Mouse (Mus musculus) neural tube, embryonic 13.5 days (tissue): ENCODE results near the gene Nebl. TPM values are rescaled to one million over a fixed set of nuclear protein-coding genes. Genes with fewer than 3 reads are reported as not detected.

Source experiments
- ATAC-seq: fragments of 200-750 bp; cut with Nextera tagmentation; 2 replicates; pipeline ENCODE4 v1.8.0; 2017; ENCODE audit warnings: low read depth, mild to moderate bottlenecking, moderate TSS enrichment, moderate library complexity
- H3K27ac ChIP-seq: fragments of 300-500 bp; sonication (generic); replicated peaks from 2 replicates; pipeline ENCODE4 v1.5.1; 2015; ENCODE audit warnings: moderate library complexity, mild to moderate bottlenecking, inconsistent platforms
- H3K27me3 ChIP-seq: fragments of 300-500 bp; sonication (generic); 2 replicates; pipeline ENCODE4 v1.6.1; 2015; ENCODE audit warnings: mild to moderate bottlenecking, inconsistent platforms
- H3K36me3 ChIP-seq: fragments of 300-500 bp; sonication (generic); 2 replicates; pipeline ENCODE4 v1.6.1; 2015; ENCODE audit warnings: mild to moderate bottlenecking, inconsistent platforms
- H3K4me1 ChIP-seq: fragments of 300-500 bp; sonication (generic); replicated peaks from 2 replicates; pipeline ENCODE4 v1.6.1; 2015; ENCODE audit warnings: inconsistent platforms
- H3K4me2 ChIP-seq: fragments of 300-500 bp; sonication (generic); 2 replicates; pipeline ENCODE4 v1.6.1; 2015; ENCODE audit warnings: inconsistent platforms, mild to moderate bottlenecking, moderate library complexity
- H3K4me3 ChIP-seq: fragments of 300-500 bp; sonication (generic); 2 replicates; pipeline ENCODE4 v1.5.1; 2015; ENCODE audit warnings: mild to moderate bottlenecking, inconsistent platforms
- H3K9ac ChIP-seq: fragments of 300-500 bp; sonication (generic); 2 replicates; pipeline ENCODE4 v1.6.1; 2015; ENCODE audit warnings: moderate library complexity, mild to moderate bottlenecking, inconsistent platforms
- H3K9me3 ChIP-seq: fragments of 300-500 bp; sonication (generic); 2 replicates; pipeline ENCODE4 v1.6.1; 2016; ENCODE audit warnings: inconsistent platforms
- WGBS: fragments of 180-500 bp; shearing (Covaris S2); methylation state at CpG from one replicate; pipeline ENCODE4 v1.1.7; 2015; 5-methylcytosine and 5-hydroxymethylcytosine counted together
- polyA plus RNA-seq: library from polyadenylated mRNA; unstranded; fragments of >200 nt; fragmentation: Nextera tagmentation; extraction: Ambion mirVana; gene quantifications from 2 replicates; pipeline ENCODE4 v1.2.1, GENCODE M21; 2015

Nebl gene
- polyA plus RNA-seq, 1 experiment from 2014 or later = 10.9 TPM

DNA sequence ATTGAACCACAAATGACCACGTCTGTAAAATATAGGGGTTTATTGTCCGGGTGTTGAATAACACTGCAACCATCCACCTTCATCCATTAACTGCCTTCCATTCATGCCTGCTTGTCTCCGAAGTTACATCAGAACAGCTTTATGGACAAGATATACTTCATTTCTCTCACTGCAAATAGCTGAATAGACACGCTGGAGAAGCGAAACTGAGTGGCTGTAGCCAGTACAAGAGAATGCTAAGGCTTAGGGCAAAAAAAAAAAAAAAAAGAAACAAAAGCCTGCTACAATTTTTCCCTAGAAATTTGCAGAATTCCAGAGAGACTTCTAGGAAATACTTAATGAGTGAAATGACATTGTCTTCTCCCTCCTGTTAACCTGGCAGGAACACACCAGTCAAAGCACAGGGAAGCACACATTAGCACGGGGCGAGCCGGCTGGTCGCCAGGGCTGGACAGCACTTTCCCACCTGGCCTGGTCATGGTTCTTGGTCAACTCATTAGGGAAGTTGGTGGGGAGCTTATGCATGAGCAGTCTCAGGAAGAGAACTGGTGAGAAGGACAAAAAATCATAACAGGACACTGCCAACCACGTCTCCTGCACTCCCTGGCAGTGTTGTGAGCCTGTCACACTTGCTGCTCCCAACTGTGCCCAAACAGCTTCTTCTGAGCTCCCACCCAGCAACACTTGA lies 81.0 kb downstream of the Nebl start:
- 35% methylated on average over 10 of the region's 10 CpGs for WGBS
- no peak overlapping the region for H3K9ac ChIP-seq
- H3K4me1 ChIP-seq = peaks cover 12% of the 10 kb centered on the region
- H3K27ac ChIP-seq = no peak overlapping the region
- H3K9me3 ChIP-seq = no peaks in the 10 kb centered on the region
- no peaks in the 10 kb centered on the region for H3K36me3 ChIP-seq
- ATAC-seq = no peak
- H3K4me2 ChIP-seq = no peak overlapping the region
- no peak overlapping the region for H3K4me3 ChIP-seq
- no peaks in the 10 kb centered on the region for H3K27me3 ChIP-seq

DNA sequence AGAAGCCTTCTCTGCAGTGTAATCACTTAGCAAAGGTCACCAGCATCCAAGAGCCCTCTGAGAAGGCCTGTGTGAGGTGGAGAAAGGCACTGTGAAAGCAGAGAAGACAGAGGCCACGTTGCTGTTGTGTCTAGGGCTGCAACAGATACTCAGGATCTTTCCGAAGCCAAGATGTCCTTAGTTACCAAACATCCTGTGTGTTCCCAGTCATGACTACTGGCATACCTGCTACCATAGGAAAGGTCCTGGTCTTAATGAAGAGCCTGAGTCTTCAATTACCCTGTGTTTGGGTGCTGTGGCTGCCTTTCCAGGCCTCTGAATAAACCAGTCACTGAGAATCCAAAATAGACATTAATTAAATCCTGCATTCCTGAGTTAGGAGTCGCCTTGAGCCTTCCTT lies 81.5 kb downstream of the Nebl start:
- Histone ChIP-seq H3K4me2 (no peak overlapping the region), H3K27me3 (no peaks in the 10 kb centered on the region), H3K36me3 (no peaks in the 10 kb centered on the region), H3K4me1 (peaks cover 12% of the 10 kb centered on the region), H3K9ac (no peak overlapping the region), H3K4me3 (no peak overlapping the region), H3K9me3 (no peaks in the 10 kb centered on the region), H3K27ac (no peak overlapping the region)
- WGBS = 40% methylated on average over 3 of the region's 3 CpGs
- ATAC-seq = no peak

DNA sequence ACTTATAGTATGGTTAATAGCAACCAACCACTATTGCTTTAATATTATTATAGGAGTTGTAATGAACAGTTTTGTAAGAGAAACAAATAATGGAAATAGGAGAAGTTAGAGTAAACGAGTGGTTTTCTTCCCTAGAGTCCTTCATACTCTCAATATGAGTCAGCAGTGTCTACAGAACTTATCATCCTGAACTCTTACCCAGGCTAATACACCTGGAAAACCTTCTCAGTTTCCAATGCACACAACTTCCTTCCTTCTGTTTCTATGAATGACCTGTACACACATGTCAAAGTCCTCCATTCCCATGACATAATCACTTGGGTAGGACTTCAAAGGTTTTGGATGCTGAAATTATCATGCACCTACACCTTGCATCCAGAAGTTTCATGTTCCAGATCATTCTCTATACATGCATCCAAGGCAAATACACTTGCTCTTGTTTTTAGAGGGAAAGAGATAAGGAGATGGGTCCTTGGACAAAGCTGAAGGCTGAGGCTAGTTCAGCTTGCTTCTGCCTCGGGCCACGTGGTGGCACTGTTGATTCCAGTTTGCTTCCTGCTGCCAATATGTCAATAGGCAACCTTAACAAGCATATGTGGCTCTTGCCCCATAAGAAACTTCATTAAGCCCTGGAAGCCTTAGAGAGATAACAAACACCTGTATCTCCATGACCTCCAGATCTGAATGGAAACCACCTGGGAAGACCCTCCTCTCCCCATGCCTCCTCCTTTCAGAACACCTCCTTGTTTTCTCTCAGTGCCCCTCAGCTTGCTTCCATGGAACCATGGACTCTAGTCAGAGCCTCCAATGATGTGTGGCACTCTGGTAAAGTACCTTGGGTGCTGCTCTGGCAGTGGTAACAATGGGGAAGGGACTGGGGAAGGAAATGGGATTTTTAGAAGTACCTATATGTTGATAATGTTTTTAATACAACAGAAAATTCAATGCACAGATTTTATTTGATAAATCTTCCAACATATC lies 86.7 kb downstream of the Nebl start:
- H3K4me2 ChIP-seq = no peak overlapping the region
- ATAC-seq = peak; percentile 60
- 32% methylated on average over 3 of the region's 3 CpGs for WGBS
- no peak overlapping the region for H3K4me3 ChIP-seq
- H3K36me3 ChIP-seq = no peaks in the 10 kb centered on the region
- no peak overlapping the region for H3K9ac ChIP-seq
- peaks cover under 1% of the 10 kb centered on the region; the same call in 1 of the 2 replicates for H3K4me1 ChIP-seq
- H3K27me3 ChIP-seq = no peaks in the 10 kb centered on the region
- H3K27ac ChIP-seq = no peak overlapping the region; the same call in 1 of the 2 replicates
- H3K9me3 ChIP-seq = no peaks in the 10 kb centered on the region

DNA sequence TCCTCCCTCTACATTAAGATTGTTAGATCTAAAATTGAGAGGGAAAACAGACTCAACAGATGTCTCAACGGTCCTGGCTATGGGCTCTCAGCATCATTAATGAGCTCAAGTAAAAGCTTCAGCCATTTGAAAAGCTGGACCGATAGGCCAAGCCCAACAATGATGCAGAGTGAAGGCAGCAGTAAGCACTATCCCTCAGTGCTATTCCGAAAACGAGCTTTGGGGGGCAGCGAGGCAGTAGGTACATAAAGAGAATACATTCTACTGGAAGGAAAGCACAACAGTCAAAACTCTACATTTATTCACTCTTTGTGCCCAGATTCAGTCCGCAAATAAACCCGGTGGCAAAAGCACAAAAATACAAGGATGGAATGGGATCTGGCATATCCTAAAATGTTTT lies 87.4 kb downstream of the Nebl start:
- 62% methylated on average over 7 of the region's 7 CpGs for WGBS
- H3K4me2 ChIP-seq = no peak overlapping the region
- H3K9ac ChIP-seq = no peak overlapping the region
- no peaks in the 10 kb centered on the region for H3K36me3 ChIP-seq
- no peaks in the 10 kb centered on the region for H3K9me3 ChIP-seq
- H3K27ac ChIP-seq = no peak overlapping the region
- no peak for ATAC-seq
- no peaks in the 10 kb centered on the region for H3K27me3 ChIP-seq
- peaks cover 4% of the 10 kb centered on the region for H3K4me1 ChIP-seq
- H3K4me3 ChIP-seq = no peak overlapping the region

DNA sequence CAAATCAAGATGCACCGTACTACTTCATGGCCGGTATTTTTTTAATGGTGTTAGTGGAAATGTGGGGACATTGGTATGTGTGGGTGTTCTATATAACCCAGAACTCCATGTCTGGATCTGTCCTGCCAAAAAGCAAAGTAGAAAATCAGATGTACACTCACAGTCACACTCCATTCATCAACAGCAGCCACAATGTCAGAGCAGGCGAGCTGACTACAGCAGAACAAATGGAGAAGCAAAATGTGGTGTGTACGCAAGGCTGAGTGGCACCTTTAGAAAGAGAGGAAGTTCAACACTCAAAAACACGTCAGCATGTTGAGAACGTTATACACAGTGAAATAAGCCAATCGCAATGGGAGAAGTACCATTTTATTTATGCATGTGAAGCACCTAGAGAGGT lies 88.5 kb downstream of the Nebl start:
- no peak overlapping the region for H3K4me2 ChIP-seq
- whole genome bisulfite sequencing = 87% methylated on average over 7 of the region's 7 CpGs
- H3K4me1 ChIP-seq = peaks cover 8% of the 10 kb centered on the region
- H3K9me3 ChIP-seq = no peaks in the 10 kb centered on the region
- H3K27me3 ChIP-seq = no peaks in the 10 kb centered on the region
- H3K36me3 ChIP-seq = no peaks in the 10 kb centered on the region
- H3K9ac ChIP-seq = no peak overlapping the region
- no peak overlapping the region for H3K27ac ChIP-seq
- no peak for ATAC-seq
- no peak overlapping the region for H3K4me3 ChIP-seq

DNA sequence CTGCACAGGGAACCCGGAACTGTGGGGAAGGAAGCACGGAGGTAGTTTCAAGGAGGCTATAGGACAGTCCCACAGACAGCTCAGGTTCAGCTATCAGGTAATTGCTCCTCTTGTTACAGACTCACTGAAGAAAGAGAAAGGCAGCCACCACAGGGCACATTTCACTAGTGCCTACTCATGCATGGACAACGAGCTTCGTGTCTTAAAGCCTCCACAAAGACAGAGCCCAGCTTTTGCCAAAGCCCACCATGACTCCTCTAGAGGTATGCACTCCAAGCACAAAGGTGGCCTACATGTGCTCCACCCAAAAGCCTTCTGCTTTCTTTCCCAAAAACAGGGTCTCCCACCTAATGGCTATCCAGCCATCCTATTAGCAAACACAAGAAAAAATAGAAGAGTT lies 90.4 kb downstream of the Nebl start:
- Histone ChIP-seq H3K4me2 (no peak overlapping the region), H3K9ac (no peak overlapping the region), H3K27me3 (no peaks in the 10 kb centered on the region), H3K9me3 (no peaks in the 10 kb centered on the region), H3K27ac (no peak overlapping the region), H3K4me3 (no peak overlapping the region), H3K36me3 (no peaks in the 10 kb centered on the region), H3K4me1 (peaks cover 8% of the 10 kb centered on the region)
- 75% methylated on average over 4 of the region's 4 CpGs for WGBS
- ATAC-seq = no peak

DNA sequence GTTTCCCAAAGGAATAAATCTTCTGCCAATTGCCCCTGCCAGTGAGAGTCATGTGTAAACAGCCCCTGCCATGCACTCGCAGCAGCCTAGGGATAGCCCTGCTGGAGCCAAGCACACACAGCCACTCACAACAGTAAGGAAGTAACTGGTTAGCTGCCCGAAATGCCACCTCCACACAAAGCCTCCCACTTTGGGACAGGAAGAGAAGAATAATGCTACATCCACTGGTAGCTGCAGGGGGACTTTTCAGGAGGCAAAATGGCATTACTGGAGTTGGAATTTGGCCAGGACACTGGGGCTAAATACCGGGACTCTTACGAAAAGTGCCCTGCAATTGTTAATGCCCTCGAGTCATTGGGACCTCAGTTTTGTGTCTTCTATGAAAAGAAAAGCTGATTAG lies 92.6 kb downstream of the Nebl start:
- Histone ChIP-seq H3K4me3 (no peak overlapping the region), H3K36me3 (no peaks in the 10 kb centered on the region), H3K4me2 (no peak overlapping the region; the same call in 1 of the 2 replicates), H3K9me3 (no peaks in the 10 kb centered on the region), H3K4me1 (peaks cover 8% of the 10 kb centered on the region), H3K9ac (no peak overlapping the region; the same call in 1 of the 2 replicates), H3K27ac (no peak overlapping the region), H3K27me3 (no peaks in the 10 kb centered on the region)
- ATAC-seq = peak; percentile 63; the same call in 1 of the 2 replicates
- 16% methylated on average over 5 of the region's 5 CpGs for WGBS

DNA sequence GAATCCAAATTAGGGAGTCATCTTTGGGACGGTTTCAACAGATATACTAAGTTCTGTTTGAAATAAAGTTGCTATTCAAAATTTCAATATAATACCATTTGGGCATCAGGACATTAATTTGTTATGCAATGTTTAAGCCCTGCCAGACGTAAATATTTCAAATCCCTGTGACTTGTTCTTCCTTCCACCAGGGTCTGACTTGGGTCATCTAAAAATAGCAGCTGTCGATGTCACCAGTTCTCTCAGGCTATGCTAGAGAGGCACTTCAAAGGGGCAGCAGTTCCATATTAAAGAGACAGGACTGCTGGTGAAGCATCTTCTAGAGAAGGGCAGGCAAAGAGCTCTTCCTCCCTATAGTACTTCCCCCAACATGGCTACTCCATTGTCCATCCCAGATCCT lies 107.3 kb downstream of the Nebl start:
- no peaks in the 10 kb centered on the region for H3K4me1 ChIP-seq
- H3K4me2 ChIP-seq = no peak overlapping the region
- H3K9me3 ChIP-seq = no peaks in the 10 kb centered on the region
- WGBS = 73% methylated on average over 3 of the region's 3 CpGs
- H3K4me3 ChIP-seq = no peak overlapping the region
- ATAC-seq = no peak
- H3K27ac ChIP-seq = no peak overlapping the region
- no peak overlapping the region for H3K9ac ChIP-seq
- no peaks in the 10 kb centered on the region for H3K36me3 ChIP-seq
- H3K27me3 ChIP-seq = no peaks in the 10 kb centered on the region

DNA sequence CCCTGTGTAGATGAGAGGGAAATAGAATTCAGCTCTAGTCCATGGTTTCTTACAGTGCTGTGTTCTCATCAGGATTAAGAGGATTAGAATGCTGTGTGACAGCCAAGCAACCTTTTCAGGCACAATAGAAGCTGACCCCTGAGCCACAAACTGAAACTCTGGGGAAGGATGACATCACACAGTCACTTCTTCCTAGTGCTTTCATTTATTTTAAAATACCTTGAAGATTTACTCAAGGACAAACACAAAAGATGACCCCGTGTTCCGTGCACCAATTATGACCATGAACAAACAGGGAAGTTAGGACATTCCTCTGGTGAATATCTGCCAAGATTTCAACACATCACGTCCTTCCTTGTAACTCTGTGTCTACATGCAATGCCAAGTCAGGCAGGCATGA lies 121.0 kb downstream of the Nebl start:
- H3K27me3 ChIP-seq = no peaks in the 10 kb centered on the region
- no peak for ATAC-seq
- no peaks in the 10 kb centered on the region for H3K9me3 ChIP-seq
- no peak overlapping the region for H3K4me3 ChIP-seq
- H3K9ac ChIP-seq = no peak overlapping the region
- no peaks in the 10 kb centered on the region for H3K36me3 ChIP-seq
- no peak overlapping the region for H3K27ac ChIP-seq
- H3K4me1 ChIP-seq = no peaks in the 10 kb centered on the region
- no peak overlapping the region for H3K4me2 ChIP-seq
- 75% methylated on average over 3 of the region's 3 CpGs for WGBS

DNA sequence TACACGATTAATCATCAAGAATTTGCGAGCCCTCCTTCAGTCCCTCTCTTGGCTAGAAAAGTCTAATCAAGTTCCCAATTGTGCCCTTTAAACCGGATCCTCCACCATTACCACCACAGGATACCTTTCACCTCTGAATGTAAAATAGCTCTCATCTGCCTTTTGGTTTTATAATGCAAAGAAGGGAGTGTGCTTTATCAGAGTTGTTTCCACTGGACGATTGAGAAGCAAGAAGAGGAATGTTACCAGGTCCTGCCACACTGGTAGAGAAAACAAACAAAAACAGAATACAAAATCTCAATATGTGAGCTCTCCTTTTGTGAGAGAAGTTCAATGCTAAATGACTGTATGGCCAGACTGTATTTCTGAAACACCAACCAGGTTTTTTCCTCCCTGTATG lies 127.7 kb downstream of the Nebl start:
- H3K27me3 ChIP-seq = no peaks in the 10 kb centered on the region
- H3K4me3 ChIP-seq = no peak overlapping the region
- 44% methylated on average over 4 of the region's 4 CpGs for WGBS
- ATAC-seq = no peak
- H3K4me1 ChIP-seq = no peaks in the 10 kb centered on the region; the same call in 1 of the 2 replicates
- no peak overlapping the region for H3K9ac ChIP-seq
- H3K36me3 ChIP-seq = no peaks in the 10 kb centered on the region
- H3K27ac ChIP-seq = no peak overlapping the region
- H3K9me3 ChIP-seq = peaks cover 6% of the 10 kb centered on the region; the same call in 1 of the 2 replicates
- no peak overlapping the region for H3K4me2 ChIP-seq

DNA sequence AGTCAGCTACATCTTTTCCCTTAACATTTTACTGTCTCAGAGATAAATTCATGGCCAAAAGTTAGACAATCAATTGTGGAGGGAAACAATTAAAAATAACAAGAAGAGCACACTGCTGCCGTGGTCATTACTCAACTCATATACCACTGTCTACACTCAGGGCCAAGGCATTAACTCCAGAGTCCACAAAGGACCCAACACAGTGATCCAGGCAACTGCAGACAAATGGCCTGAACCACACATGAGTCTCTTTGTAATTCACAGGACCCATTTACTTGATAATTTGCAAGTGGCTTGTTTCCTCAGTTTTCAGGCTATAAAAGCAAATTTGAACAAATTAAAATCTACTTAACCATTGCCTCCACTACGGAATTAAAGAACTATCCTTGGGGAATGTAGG lies 130.6 kb downstream of the Nebl start:
- Histone ChIP-seq H3K4me2 (no peak overlapping the region), H3K36me3 (no peaks in the 10 kb centered on the region), H3K9me3 (peaks cover 6% of the 10 kb centered on the region; the same call in 1 of the 2 replicates), H3K27ac (no peak overlapping the region), H3K27me3 (no peaks in the 10 kb centered on the region), H3K4me3 (no peak overlapping the region), H3K9ac (no peak overlapping the region), H3K4me1 (no peaks in the 10 kb centered on the region; the same call in 1 of the 2 replicates)
- ATAC-seq = 0 out of 2 replicates have a peak, but pooled peaks have one; percentile 53
- WGBS = 58% methylated on average over 2 of the region's 2 CpGs

DNA sequence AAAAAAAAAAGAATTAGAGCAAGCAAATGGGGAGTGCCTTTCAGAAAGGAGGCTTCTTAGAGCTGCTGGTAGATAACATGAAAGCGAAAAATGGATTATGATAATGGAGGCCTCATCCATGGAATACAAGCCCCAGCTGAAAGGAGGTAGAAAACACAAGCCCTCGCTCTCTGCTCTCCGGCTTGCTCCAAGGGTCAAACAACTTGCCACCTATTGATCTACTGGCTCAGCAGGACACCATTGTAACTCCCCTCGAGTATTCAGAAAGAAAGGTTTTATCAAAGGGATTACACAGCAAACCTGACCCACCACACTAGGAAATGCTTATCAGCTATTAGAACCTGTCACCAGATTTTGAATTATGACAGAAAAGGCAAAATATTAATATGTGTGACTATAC lies 131.4 kb downstream of the Nebl start:
- no peak overlapping the region for H3K4me3 ChIP-seq
- H3K27me3 ChIP-seq = no peaks in the 10 kb centered on the region
- no peak overlapping the region for H3K9ac ChIP-seq
- H3K36me3 ChIP-seq = no peaks in the 10 kb centered on the region
- H3K4me1 ChIP-seq = no peaks in the 10 kb centered on the region; the same call in 1 of the 2 replicates
- 43% methylated on average over 4 of the region's 4 CpGs for WGBS
- peaks cover 5% of the 10 kb centered on the region; the same call in 1 of the 2 replicates for H3K9me3 ChIP-seq
- H3K27ac ChIP-seq = no peak overlapping the region
- no peak for ATAC-seq
- no peak overlapping the region for H3K4me2 ChIP-seq
